Mouse (Mus musculus): ENCODE results near the gene Kif3b. TPM values are rescaled to one million over a fixed set of nuclear protein-coding genes. Genes with fewer than 3 reads are reported as not detected.

Kif3b gene
- polyA plus RNA-seq, 1 experiment from 2014 or later, result 14.2 TPM

- H3K27me3 ChIP-seq (replicated peaks; ENCODE audit: control insufficient read depth, insufficient read depth, low read length), result no peaks in the 10 kb centered on the region
- DNase-seq (ENCODE audit: low spot score) (no peak), ATAC-seq (no peak)
- no peaks in the 10 kb centered on the region for H3K36me3 ChIP-seq (ENCODE audit: control insufficient read depth, insufficient read depth, low read length)
- no peak overlapping the region for H3K9ac ChIP-seq (ENCODE audit: low read length)
- H3K4me3 ChIP-seq (ENCODE audit: low read depth, low read length), result no peak overlapping the region
- WGBS, result 86% methylated on average over 8 of the region's 8 CpGs
- H3K9me3 ChIP-seq (replicated peaks; ENCODE audit: control insufficient read depth, low read length), result no peaks in the 10 kb centered on the region
- no peaks in the 10 kb centered on the region for H3K4me1 ChIP-seq (ENCODE audit: control insufficient read depth, insufficient read depth, low read length)
- H3K27ac ChIP-seq (ENCODE audit: low read depth, low read length), result no peak overlapping the region
- H3K4me2 ChIP-seq (ENCODE audit: low read length), result no peak overlapping the region
Observed at GRCm38 (mm10) chr2:153309106-153309505, 17.9 kb downstream of the Kif3b start.

DNA sequence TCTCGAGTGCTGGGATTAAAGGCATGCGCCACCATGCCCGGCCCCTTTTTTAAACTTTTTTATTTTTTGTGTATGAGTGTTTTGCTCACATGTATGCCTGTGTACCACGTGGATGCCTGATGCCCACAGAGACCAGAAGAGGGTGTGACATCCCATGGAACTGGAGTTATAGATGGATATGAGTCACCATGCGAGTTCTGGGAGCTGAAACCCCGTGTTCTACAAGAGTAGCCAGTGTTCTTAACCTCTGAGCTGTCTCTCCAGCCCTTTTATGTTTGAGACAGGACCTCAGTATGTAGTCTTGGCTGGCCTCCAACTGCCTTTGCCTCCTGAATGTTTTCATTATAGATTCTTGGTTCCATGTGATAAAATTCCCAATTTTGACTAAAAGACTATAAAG lies 19.0 kb downstream of the Kif3b start:
- Histone ChIP-seq H3K4me1 (ENCODE audit: control insufficient read depth, insufficient read depth, low read length) (no peaks in the 10 kb centered on the region), H3K9ac (ENCODE audit: low read length) (no peak overlapping the region), H3K9me3 (replicated peaks; ENCODE audit: control insufficient read depth, low read length) (no peaks in the 10 kb centered on the region), H3K4me2 (ENCODE audit: low read length) (no peak overlapping the region), H3K4me3 (ENCODE audit: low read depth, low read length) (no peak overlapping the region), H3K27ac (ENCODE audit: low read depth, low read length) (no peak overlapping the region), H3K36me3 (ENCODE audit: control insufficient read depth, insufficient read depth, low read length) (no peaks in the 10 kb centered on the region), H3K27me3 (replicated peaks; ENCODE audit: control insufficient read depth, insufficient read depth, low read length) (no peaks in the 10 kb centered on the region)
- ATAC-seq (no peak), DNase-seq (ENCODE audit: low spot score) (no peak)
- 72% methylated on average over 6 of the region's 6 CpGs for WGBS

- Histone ChIP-seq H3K4me3 (ENCODE audit: low read depth, low read length) (no peak overlapping the region), H3K27me3 (replicated peaks; ENCODE audit: control insufficient read depth, insufficient read depth, low read length) (no peaks in the 10 kb centered on the region), H3K27ac (ENCODE audit: low read depth, low read length) (no peak overlapping the region), H3K9ac (ENCODE audit: low read length) (no peak overlapping the region), H3K4me1 (ENCODE audit: control insufficient read depth, insufficient read depth, low read length) (no peaks in the 10 kb centered on the region), H3K36me3 (ENCODE audit: control insufficient read depth, insufficient read depth, low read length) (peaks cover 13% of the 10 kb centered on the region), H3K4me2 (ENCODE audit: low read length) (no peak overlapping the region), H3K9me3 (replicated peaks; ENCODE audit: control insufficient read depth, low read length) (no peaks in the 10 kb centered on the region)
- ATAC-seq (no peak), DNase-seq (ENCODE audit: low spot score) (no peak)
- 86% methylated on average over 9 of the region's 9 CpGs for WGBS
Observed at GRCm38 (mm10) chr2:153312884-153313283, 21.7 kb downstream of the Kif3b start.

GRCm38 (mm10) chr2:153318408-153318807 lies 27.2 kb downstream of the Kif3b start:
- no peaks in the 10 kb centered on the region for H3K9me3 ChIP-seq (replicated peaks; ENCODE audit: control insufficient read depth, low read length)
- H3K36me3 ChIP-seq (ENCODE audit: control insufficient read depth, insufficient read depth, low read length), result peaks cover 53% of the 10 kb centered on the region
- H3K27me3 ChIP-seq (replicated peaks; ENCODE audit: control insufficient read depth, insufficient read depth, low read length), result no peaks in the 10 kb centered on the region
- DNase-seq (ENCODE audit: low spot score), result no peak
- no peak overlapping the region for H3K9ac ChIP-seq (ENCODE audit: low read length)
- H3K27ac ChIP-seq (ENCODE audit: low read depth, low read length), result no peak overlapping the region
- no peak overlapping the region for H3K4me2 ChIP-seq (ENCODE audit: low read length)
- 95% methylated on average over 4 of the region's 4 CpGs for WGBS
- no peak overlapping the region for H3K4me3 ChIP-seq (ENCODE audit: low read depth, low read length)
- ATAC-seq, result no peak
- H3K4me1 ChIP-seq (ENCODE audit: control insufficient read depth, insufficient read depth, low read length), result no peaks in the 10 kb centered on the region

GRCm38 (mm10) chr2:153319036-153319643 lies 27.9 kb downstream of the Kif3b start:
- ATAC-seq (no peak), DNase-seq (ENCODE audit: low spot score) (no peak)
- peaks cover 61% of the 10 kb centered on the region for H3K36me3 ChIP-seq (ENCODE audit: control insufficient read depth, insufficient read depth, low read length)
- no peak overlapping the region for H3K4me3 ChIP-seq (ENCODE audit: low read depth, low read length)
- H3K27me3 ChIP-seq (replicated peaks; ENCODE audit: control insufficient read depth, insufficient read depth, low read length), result no peaks in the 10 kb centered on the region
- 86% methylated on average over 8 of the region's 8 CpGs for WGBS
- H3K9me3 ChIP-seq (replicated peaks; ENCODE audit: control insufficient read depth, low read length), result no peaks in the 10 kb centered on the region
- no peak overlapping the region for H3K9ac ChIP-seq (ENCODE audit: low read length)
- no peak overlapping the region for H3K27ac ChIP-seq (ENCODE audit: low read depth, low read length)
- no peaks in the 10 kb centered on the region for H3K4me1 ChIP-seq (ENCODE audit: control insufficient read depth, insufficient read depth, low read length)
- H3K4me2 ChIP-seq (ENCODE audit: low read length), result no peak overlapping the region

- no peak overlapping the region for H3K4me3 ChIP-seq (ENCODE audit: low read depth, low read length)
Observed at GRCm38 (mm10) chr2:153325706-153326376, 34.6 kb downstream of the Kif3b start.

DNA sequence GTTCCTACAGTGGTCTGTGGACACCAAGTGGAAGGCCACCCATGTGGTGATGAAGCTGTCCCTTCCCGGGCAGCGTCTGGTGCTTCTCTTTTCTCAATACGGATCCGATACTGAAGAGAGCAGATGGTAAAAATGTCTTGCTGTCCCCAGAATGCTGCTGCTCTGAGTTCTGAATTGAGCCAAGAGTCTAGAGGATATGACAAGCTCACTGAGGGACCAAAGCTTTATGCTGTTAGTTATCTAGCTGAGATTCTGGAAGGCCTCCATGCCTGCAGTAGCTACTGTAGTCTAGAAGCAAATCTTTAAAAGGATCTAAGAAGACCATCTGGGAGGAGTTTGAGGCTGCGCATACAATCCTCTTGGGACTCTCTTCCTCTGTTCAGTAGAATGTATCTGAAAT lies 41.1 kb downstream of the Kif3b start:
- no peaks in the 10 kb centered on the region for H3K9me3 ChIP-seq (replicated peaks; ENCODE audit: control insufficient read depth, low read length)
- no peak overlapping the region for H3K4me3 ChIP-seq (ENCODE audit: low read depth, low read length)
- H3K27me3 ChIP-seq (replicated peaks; ENCODE audit: control insufficient read depth, insufficient read depth, low read length), result no peaks in the 10 kb centered on the region
- DNase-seq (ENCODE audit: low spot score) (no peak), ATAC-seq (no peak)
- 94% methylated on average over 5 of the region's 5 CpGs for WGBS
- no peak overlapping the region for H3K9ac ChIP-seq (ENCODE audit: low read length)
- H3K4me2 ChIP-seq (ENCODE audit: low read length), result no peak overlapping the region
- no peaks in the 10 kb centered on the region for H3K4me1 ChIP-seq (ENCODE audit: control insufficient read depth, insufficient read depth, low read length)
- H3K27ac ChIP-seq (ENCODE audit: low read depth, low read length), result no peak overlapping the region
- peaks cover 51% of the 10 kb centered on the region for H3K36me3 ChIP-seq (ENCODE audit: control insufficient read depth, insufficient read depth, low read length)

More at GRCm38 (mm10) chr2:153325706-153326376, 34.6 kb downstream of the Kif3b start:
- no peaks in the 10 kb centered on the region for H3K4me1 ChIP-seq (ENCODE audit: control insufficient read depth, insufficient read depth, low read length)
- peaks cover 79% of the 10 kb centered on the region for H3K36me3 ChIP-seq (ENCODE audit: control insufficient read depth, insufficient read depth, low read length)
- DNase-seq (ENCODE audit: low spot score), result no peak
- H3K4me2 ChIP-seq (ENCODE audit: low read length), result no peak overlapping the region
- ATAC-seq, result no peak
- H3K27me3 ChIP-seq (replicated peaks; ENCODE audit: control insufficient read depth, insufficient read depth, low read length), result no peaks in the 10 kb centered on the region
- H3K9me3 ChIP-seq (replicated peaks; ENCODE audit: control insufficient read depth, low read length), result no peaks in the 10 kb centered on the region
- H3K27ac ChIP-seq (ENCODE audit: low read depth, low read length), result no peak overlapping the region
- H3K9ac ChIP-seq (ENCODE audit: low read length), result no peak overlapping the region
- WGBS, result 86% methylated on average over 9 of the region's 9 CpGs

- Histone ChIP-seq H3K27me3 (replicated peaks; ENCODE audit: control insufficient read depth, insufficient read depth, low read length) (no peaks in the 10 kb centered on the region), H3K9ac (ENCODE audit: low read length) (no peak overlapping the region), H3K9me3 (replicated peaks; ENCODE audit: control insufficient read depth, low read length) (no peaks in the 10 kb centered on the region), H3K4me3 (ENCODE audit: low read depth, low read length) (no peak overlapping the region), H3K4me2 (ENCODE audit: low read length) (no peak overlapping the region), H3K27ac (ENCODE audit: low read depth, low read length) (no peak overlapping the region), H3K4me1 (ENCODE audit: control insufficient read depth, insufficient read depth, low read length) (no peaks in the 10 kb centered on the region), H3K36me3 (ENCODE audit: control insufficient read depth, insufficient read depth, low read length) (peaks cover 50% of the 10 kb centered on the region)
- no peak for ATAC-seq
- no peak for DNase-seq (ENCODE audit: low spot score)
- WGBS, result 95% methylated on average over 3 of the region's 3 CpGs
Observed at GRCm38 (mm10) chr2:153332981-153333380, 41.8 kb downstream of the Kif3b start.

DNA sequence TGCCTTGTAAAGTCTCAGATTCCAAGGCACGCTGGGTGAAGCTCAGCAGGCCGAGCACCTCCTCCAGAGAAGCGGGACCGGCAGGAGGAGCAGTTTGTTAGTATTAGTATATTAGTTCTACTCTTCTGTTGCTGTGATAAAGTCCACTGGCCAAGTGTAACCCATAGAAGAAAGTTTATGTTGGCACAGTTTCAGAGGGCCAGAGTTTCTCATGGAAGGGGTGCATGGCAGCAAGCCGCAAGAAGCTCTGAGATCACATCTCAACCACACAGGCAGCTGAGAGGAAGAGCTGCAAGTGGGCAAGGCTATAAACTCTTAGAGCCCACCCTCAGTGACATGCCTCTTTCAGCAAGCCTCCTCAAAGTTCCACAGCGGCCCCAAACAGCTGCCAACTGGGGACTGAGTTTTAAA lies 42.6 kb downstream of the Kif3b start:
- Histone ChIP-seq H3K4me1 (ENCODE audit: control insufficient read depth, insufficient read depth, low read length) (no peaks in the 10 kb centered on the region), H3K9me3 (replicated peaks; ENCODE audit: control insufficient read depth, low read length) (no peaks in the 10 kb centered on the region), H3K4me2 (ENCODE audit: low read length) (no peak overlapping the region), H3K27ac (ENCODE audit: low read depth, low read length) (no peak overlapping the region), H3K9ac (ENCODE audit: low read length) (no peak overlapping the region), H3K36me3 (ENCODE audit: control insufficient read depth, insufficient read depth, low read length) (peaks cover 43% of the 10 kb centered on the region), H3K4me3 (ENCODE audit: low read depth, low read length) (no peak overlapping the region), H3K27me3 (replicated peaks; ENCODE audit: control insufficient read depth, insufficient read depth, low read length) (no peaks in the 10 kb centered on the region)
- DNase-seq (ENCODE audit: low spot score), result no peak
- WGBS, result 94% methylated on average over 6 of the region's 6 CpGs
- ATAC-seq, result no peak
